Mouse (Mus musculus): Measurements from ENCODE around the gene Kdm2b. TPM values are rescaled to one million over a fixed set of nuclear protein-coding genes. Genes with fewer than 3 reads are reported as not detected.
A peak's percentile ranks its signal among the peaks of the same experiment; 100 is the strongest.

Kdm2b gene
- polyA plus RNA-seq, 1 experiment from 2014 or later = 62.5 TPM

DNA sequence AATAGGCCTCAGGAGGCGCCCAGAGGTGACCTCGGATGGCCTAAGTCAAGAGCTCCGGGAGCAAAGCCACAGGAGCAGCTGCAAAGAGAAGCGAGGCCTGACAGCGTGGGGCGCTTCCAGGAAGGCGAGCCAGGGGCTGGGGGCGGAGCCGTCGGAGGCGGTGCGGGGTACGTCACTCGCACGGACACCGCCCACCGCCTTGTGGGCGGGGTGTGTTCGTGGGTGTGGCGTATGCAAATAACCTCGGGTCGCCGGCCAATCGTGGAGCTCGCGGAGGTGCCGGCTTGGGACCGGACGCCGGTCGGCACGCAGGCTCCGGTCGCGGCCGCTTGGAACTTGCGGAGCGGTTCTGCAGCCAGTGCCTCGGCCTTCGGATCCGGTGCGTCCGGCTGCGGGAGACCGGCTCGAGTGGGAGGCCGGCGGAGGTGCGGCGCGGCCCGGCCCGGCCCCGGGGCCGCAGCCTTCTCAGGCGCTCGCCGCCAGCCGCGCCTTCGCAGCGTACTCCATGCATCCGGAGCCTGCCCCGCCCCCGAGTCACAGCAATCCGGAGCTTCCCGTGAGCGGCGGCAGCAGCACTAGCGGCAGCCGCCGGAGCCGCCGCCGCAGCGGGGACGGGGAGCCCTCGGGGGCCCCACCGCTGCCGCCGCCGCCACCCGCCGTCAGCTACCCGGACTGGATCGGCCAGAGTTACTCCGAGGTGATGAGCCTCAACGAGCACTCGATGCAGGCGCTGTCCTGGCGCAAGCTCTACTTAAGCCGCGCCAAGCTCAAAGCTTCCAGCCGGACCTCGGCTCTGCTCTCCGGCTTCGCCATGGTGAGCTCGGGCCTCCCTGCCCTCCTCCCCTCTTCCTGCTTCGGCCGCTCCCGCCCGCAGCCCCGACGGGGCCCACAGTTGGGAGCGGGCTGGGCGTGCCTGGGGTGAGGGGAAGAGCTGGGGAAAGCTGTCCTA is 25.4 kb upstream of the Kdm2b start, which contains the start of gene Orai1:
Gene Orai1 (plus strand): TSS at position 322 of the 949 bp plus-strand sequence.
- WGBS = under 1% methylated on average over 105 of the region's 106 CpGs
- Histone ChIP-seq H3K4me3 (replicated peaks; ENCODE audit: low read depth, low read length) (peak within 1 kb of the TSS; percentile 82), H3K27ac (peak within 1 kb of the TSS; percentile 97), H3K9ac (ENCODE audit: low read depth, low read length) (peak within 1 kb of the TSS; percentile 89), H3K4me1 (replicated peaks; ENCODE audit: insufficient read depth, low read length) (peaks cover 9% of the 10 kb centered on the region), H3K27me3 (ENCODE audit: insufficient read depth, low read length) (no peaks in the 10 kb centered on the region), H3K4me2 (ENCODE audit: low read length) (peak within 1 kb of the TSS; percentile 85), H3K9me3 (replicated peaks; ENCODE audit: low read length) (no peaks in the 10 kb centered on the region), H3K36me3 (ENCODE audit: insufficient read depth, low read length) (no peaks in the 10 kb centered on the region)
- DNase-seq (ENCODE audit: low spot score) (peak; percentile 97), ATAC-seq (replicated peaks; ENCODE audit: low FRiP score, low read depth) (peak; percentile 93)
- TF ChIP-seq CTCF (IDR thresholded peaks at IDR 0.05; ENCODE audit: low read depth) = peak; percentile 29; the same call in 1 of the 2 replicates

DNA sequence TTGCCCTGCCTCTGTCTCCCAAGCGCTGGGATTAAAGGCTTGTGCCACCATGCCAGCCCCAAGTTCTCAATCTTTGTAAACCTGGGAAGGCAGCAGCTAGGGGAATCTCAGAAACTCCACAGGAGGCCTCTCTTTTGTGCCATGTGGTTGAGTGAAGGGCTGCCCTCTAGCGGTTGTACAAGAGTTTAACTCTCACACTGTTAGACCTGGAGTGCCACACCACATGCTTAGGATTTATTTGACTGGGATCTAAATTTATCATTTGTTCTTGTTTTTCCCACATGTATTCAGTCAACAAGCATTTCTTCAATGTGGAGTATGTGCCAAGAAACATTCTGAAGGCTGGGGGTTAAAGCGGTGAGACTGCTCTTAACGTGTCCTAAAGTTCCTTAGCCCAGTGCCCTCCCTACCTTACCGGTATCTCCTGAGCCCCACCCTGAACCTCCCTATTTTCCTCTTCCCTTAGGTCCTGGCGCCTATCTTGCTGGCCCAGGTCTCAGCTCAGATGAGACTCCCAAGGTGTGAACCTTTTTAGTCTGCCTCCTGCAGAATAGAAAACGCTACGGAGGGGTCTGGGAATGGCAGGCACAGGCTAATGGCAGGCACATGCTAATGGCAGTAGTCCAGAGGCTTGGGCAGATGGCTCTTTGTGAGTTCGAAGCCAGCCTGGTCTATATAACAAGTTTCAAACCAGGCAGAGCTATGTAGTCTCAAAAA is 24.1 kb upstream of the Kdm2b start:
- Histone ChIP-seq H3K9ac (ENCODE audit: low read depth, low read length) (no peak overlapping the region), H3K4me3 (replicated peaks; ENCODE audit: low read depth, low read length) (no peak overlapping the region), H3K27ac (no peak overlapping the region), H3K4me1 (replicated peaks; ENCODE audit: insufficient read depth, low read length) (peaks cover 9% of the 10 kb centered on the region), H3K36me3 (ENCODE audit: insufficient read depth, low read length) (no peaks in the 10 kb centered on the region), H3K9me3 (replicated peaks; ENCODE audit: low read length) (no peaks in the 10 kb centered on the region), H3K4me2 (ENCODE audit: low read length) (no peak overlapping the region), H3K27me3 (ENCODE audit: insufficient read depth, low read length) (no peaks in the 10 kb centered on the region)
- DNase-seq (ENCODE audit: low spot score) (peak; percentile 94), ATAC-seq (replicated peaks; ENCODE audit: low FRiP score, low read depth) (no peak; the same call in 1 of the 2 replicates)
- WGBS = 52% methylated on average over 9 of the region's 9 CpGs
- peak; percentile 85 for TF ChIP-seq CTCF (IDR thresholded peaks at IDR 0.05; ENCODE audit: low read depth)

DNA sequence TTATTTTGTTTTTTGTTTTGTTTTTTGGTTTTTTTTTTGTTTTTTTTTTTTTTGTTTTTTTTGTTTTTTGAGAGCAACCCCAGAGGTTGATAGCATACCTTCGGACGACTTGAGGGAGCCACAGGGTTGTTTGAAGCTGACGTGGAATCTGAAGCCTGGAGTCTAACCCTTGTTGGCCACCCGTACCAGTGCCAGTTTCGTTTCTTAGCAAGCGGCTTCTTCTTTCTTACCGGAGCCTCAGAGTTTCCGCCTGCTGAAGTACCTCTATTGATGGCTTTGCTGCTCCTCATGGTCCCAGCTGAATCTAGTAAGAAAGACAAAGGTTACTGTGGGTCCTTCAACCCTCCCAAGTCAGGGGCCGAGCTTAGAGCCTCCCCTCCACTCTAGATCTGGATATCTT is 22.1 kb upstream of the Kdm2b start:
- no peaks in the 10 kb centered on the region for H3K36me3 ChIP-seq (ENCODE audit: insufficient read depth, low read length)
- no peaks in the 10 kb centered on the region for H3K9me3 ChIP-seq (replicated peaks; ENCODE audit: low read length)
- DNase-seq (ENCODE audit: low spot score) (no peak), ATAC-seq (replicated peaks; ENCODE audit: low FRiP score, low read depth) (no peak)
- no peaks in the 10 kb centered on the region for H3K27me3 ChIP-seq (ENCODE audit: insufficient read depth, low read length)
- no peak overlapping the region for H3K4me3 ChIP-seq (replicated peaks; ENCODE audit: low read depth, low read length)
- 97% methylated on average over 9 of the region's 9 CpGs for WGBS
- H3K4me2 ChIP-seq (ENCODE audit: low read length) = no peak overlapping the region
- H3K9ac ChIP-seq (ENCODE audit: low read depth, low read length) = no peak overlapping the region
- peaks cover 4% of the 10 kb centered on the region for H3K4me1 ChIP-seq (replicated peaks; ENCODE audit: insufficient read depth, low read length)
- H3K27ac ChIP-seq = no peak overlapping the region
- no peak for TF ChIP-seq CTCF (IDR thresholded peaks at IDR 0.05; ENCODE audit: low read depth)

DNA sequence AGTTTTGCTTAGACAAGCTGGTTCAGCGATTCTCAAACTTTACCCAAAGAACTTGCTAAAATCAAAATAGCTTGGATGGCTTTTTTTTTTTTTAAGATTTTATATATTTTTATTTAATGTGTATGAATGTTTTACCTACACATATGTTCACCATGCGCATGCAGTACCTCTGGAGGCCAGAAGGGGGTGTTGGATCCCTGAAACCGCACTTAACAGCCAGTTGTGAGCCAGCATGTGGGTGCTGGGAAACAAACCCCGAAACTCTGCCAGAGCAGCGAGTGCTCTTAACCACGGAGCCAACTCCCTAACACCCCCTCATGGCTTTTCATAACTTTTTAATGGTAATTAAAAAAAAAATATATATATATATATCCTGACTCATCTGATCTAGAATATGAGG is 21.2 kb upstream of the Kdm2b start:
- no peaks in the 10 kb centered on the region for H3K9me3 ChIP-seq (replicated peaks; ENCODE audit: low read length)
- peak; percentile 43; the same call in 1 of the 2 replicates for TF ChIP-seq CTCF (IDR thresholded peaks at IDR 0.05; ENCODE audit: low read depth)
- H3K4me3 ChIP-seq (replicated peaks; ENCODE audit: low read depth, low read length) = no peak overlapping the region
- DNase-seq (ENCODE audit: low spot score) = no peak
- WGBS = 92% methylated on average over 6 of the region's 6 CpGs
- ATAC-seq (replicated peaks; ENCODE audit: low FRiP score, low read depth) = no peak
- peaks cover 4% of the 10 kb centered on the region for H3K4me1 ChIP-seq (replicated peaks; ENCODE audit: insufficient read depth, low read length)
- H3K36me3 ChIP-seq (ENCODE audit: insufficient read depth, low read length) = no peaks in the 10 kb centered on the region
- H3K4me2 ChIP-seq (ENCODE audit: low read length) = no peak overlapping the region
- no peaks in the 10 kb centered on the region for H3K27me3 ChIP-seq (ENCODE audit: insufficient read depth, low read length)
- H3K27ac ChIP-seq = no peak overlapping the region
- no peak overlapping the region for H3K9ac ChIP-seq (ENCODE audit: low read depth, low read length)

DNA sequence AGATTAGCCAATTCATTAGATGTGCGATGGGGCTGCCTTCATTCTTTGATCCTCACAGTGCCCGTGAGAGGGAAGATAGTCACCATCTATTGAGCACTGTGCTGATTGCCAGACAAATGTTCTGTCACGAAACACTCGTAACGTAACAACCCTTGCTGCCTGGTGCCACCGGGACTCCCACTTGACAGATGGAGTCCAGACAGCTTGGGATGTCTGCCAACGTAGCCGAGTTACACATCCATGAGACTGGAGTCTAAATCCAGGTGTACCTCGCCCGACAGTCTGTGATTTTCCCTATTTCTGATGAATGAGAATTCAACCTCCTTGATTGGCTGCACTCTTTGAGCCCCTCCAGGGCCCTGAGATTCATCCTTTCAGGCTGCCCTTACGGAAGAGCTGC is 20.2 kb upstream of the Kdm2b start:
- Histone ChIP-seq H3K4me3 (replicated peaks; ENCODE audit: low read depth, low read length) (no peak overlapping the region), H3K4me1 (replicated peaks; ENCODE audit: insufficient read depth, low read length) (peaks cover 4% of the 10 kb centered on the region), H3K27me3 (ENCODE audit: insufficient read depth, low read length) (no peaks in the 10 kb centered on the region), H3K36me3 (ENCODE audit: insufficient read depth, low read length) (no peaks in the 10 kb centered on the region), H3K9me3 (replicated peaks; ENCODE audit: low read length) (no peaks in the 10 kb centered on the region), H3K9ac (ENCODE audit: low read depth, low read length) (no peak overlapping the region), H3K4me2 (ENCODE audit: low read length) (no peak overlapping the region), H3K27ac (no peak overlapping the region)
- ATAC-seq (replicated peaks; ENCODE audit: low FRiP score, low read depth) = no peak
- no peak for DNase-seq (ENCODE audit: low spot score)
- WGBS = 59% methylated on average over 11 of the region's 11 CpGs
- no peak for TF ChIP-seq CTCF (IDR thresholded peaks at IDR 0.05; ENCODE audit: low read depth)

DNA sequence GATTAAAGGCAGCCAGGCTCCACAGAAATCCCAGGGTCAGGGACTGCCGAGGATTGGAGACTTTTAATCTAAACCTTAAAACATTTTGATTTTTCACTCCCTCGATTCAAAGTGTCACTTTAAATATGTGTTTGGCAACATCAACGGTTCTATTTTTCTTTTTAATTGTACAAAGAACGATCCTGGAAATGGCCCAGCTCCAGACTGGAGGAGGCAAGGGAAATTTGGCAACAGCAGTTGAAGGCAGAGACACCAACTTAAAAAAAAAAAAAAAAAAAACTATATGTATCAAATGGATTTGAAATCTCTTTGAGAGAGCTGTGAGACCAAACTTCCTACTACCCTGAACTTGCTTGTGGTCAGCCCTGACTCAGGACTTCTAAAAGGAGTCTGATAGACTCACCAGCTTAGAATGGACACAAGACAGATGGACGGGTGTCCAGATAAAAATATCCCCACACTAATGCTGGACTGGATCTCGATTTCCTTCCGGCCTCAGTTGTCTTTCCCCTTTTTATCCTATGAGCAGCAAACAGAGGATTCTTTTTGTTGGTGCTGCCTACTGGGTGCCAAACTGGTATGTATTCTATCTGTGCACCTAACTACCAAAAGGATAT is 19.4 kb upstream of the Kdm2b start:
- WGBS = 51% methylated on average over 7 of the region's 7 CpGs
- H3K36me3 ChIP-seq (ENCODE audit: insufficient read depth, low read length) = no peaks in the 10 kb centered on the region
- H3K27ac ChIP-seq = no peak overlapping the region
- H3K4me1 ChIP-seq (replicated peaks; ENCODE audit: insufficient read depth, low read length) = no peaks in the 10 kb centered on the region; the same call in 1 of the 2 replicates
- H3K4me3 ChIP-seq (replicated peaks; ENCODE audit: low read depth, low read length) = no peak overlapping the region
- ATAC-seq (replicated peaks; ENCODE audit: low FRiP score, low read depth) (no peak), DNase-seq (ENCODE audit: low spot score) (no peak)
- H3K4me2 ChIP-seq (ENCODE audit: low read length) = no peak overlapping the region
- H3K9me3 ChIP-seq (replicated peaks; ENCODE audit: low read length) = no peaks in the 10 kb centered on the region
- no peak for TF ChIP-seq CTCF (IDR thresholded peaks at IDR 0.05; ENCODE audit: low read depth)
- H3K27me3 ChIP-seq (ENCODE audit: insufficient read depth, low read length) = no peaks in the 10 kb centered on the region
- no peak overlapping the region for H3K9ac ChIP-seq (ENCODE audit: low read depth, low read length)
